Mouse (Mus musculus): ENCODE results near the gene Gm9913. TPM values are rescaled to one million over a fixed set of nuclear protein-coding genes. Genes with fewer than 3 reads are reported as not detected.

Gm9913 gene
- polyA plus RNA-seq, 1 experiment from 2014 or later = 0.22 TPM

- H3K9me3 ChIP-seq (ENCODE audit: control insufficient read depth, low read length) = no peaks in the 10 kb centered on the region
- H3K27me3 ChIP-seq (ENCODE audit: control insufficient read depth, insufficient read depth, low read length) = no peaks in the 10 kb centered on the region
- H3K4me1 ChIP-seq (ENCODE audit: control insufficient read depth, insufficient read depth, low read length) = no peaks in the 10 kb centered on the region
- no peak overlapping the region for H3K4me3 ChIP-seq (ENCODE audit: low read depth, low read length)
- no peak for ATAC-seq (ENCODE audit: low FRiP score)
- no peaks in the 10 kb centered on the region for H3K36me3 ChIP-seq (ENCODE audit: control insufficient read depth, insufficient read depth, low read length)
- H3K4me2 ChIP-seq = no peak overlapping the region
- no peak overlapping the region for H3K9ac ChIP-seq (ENCODE audit: low read length)
- DNase-seq (ENCODE audit: low spot score, missing footprints) = no peak
- 79% methylated on average over 6 of the region's 6 CpGs for WGBS
- H3K27ac ChIP-seq (ENCODE audit: low read depth, low read length) = no peak overlapping the region
Observed at GRCm38 (mm10) chr2:125530665-125531064, 25.8 kb downstream of the Gm9913 start.

GRCm38 (mm10) chr2:125539640-125540039 lies 34.8 kb downstream of the Gm9913 start:
- Histone ChIP-seq H3K9ac (ENCODE audit: low read length) (no peak overlapping the region), H3K9me3 (ENCODE audit: control insufficient read depth, low read length) (no peaks in the 10 kb centered on the region), H3K4me2 (no peak overlapping the region), H3K27ac (ENCODE audit: low read depth, low read length) (no peak overlapping the region), H3K4me3 (ENCODE audit: low read depth, low read length) (no peak overlapping the region), H3K27me3 (ENCODE audit: control insufficient read depth, insufficient read depth, low read length) (no peaks in the 10 kb centered on the region), H3K36me3 (ENCODE audit: control insufficient read depth, insufficient read depth, low read length) (no peaks in the 10 kb centered on the region), H3K4me1 (ENCODE audit: control insufficient read depth, insufficient read depth, low read length) (no peaks in the 10 kb centered on the region)
- no peak for ATAC-seq (ENCODE audit: low FRiP score)
- no peak for DNase-seq (ENCODE audit: low spot score, missing footprints)
- 92% methylated on average over 3 of the region's 3 CpGs for WGBS

- ATAC-seq (ENCODE audit: low FRiP score) (no peak), DNase-seq (ENCODE audit: low spot score, missing footprints) (no peak)
- H3K4me3 ChIP-seq (ENCODE audit: low read depth, low read length) = no peak overlapping the region
- H3K4me1 ChIP-seq (ENCODE audit: control insufficient read depth, insufficient read depth, low read length) = no peaks in the 10 kb centered on the region
- H3K4me2 ChIP-seq = no peak overlapping the region
- no peak overlapping the region for H3K27ac ChIP-seq (ENCODE audit: low read depth, low read length)
- H3K9ac ChIP-seq (ENCODE audit: low read length) = no peak overlapping the region
- H3K27me3 ChIP-seq (ENCODE audit: control insufficient read depth, insufficient read depth, low read length) = no peaks in the 10 kb centered on the region
- H3K9me3 ChIP-seq (ENCODE audit: control insufficient read depth, low read length) = no peaks in the 10 kb centered on the region
- no peaks in the 10 kb centered on the region for H3K36me3 ChIP-seq (ENCODE audit: control insufficient read depth, insufficient read depth, low read length)
- 90% methylated on average over 7 of the region's 7 CpGs for WGBS
Observed at GRCm38 (mm10) chr2:125540579-125540978, 35.7 kb downstream of the Gm9913 start.

- no peak overlapping the region for H3K27ac ChIP-seq (ENCODE audit: low read depth, low read length)
- WGBS = 77% methylated on average over 7 of the region's 7 CpGs
- no peak overlapping the region for H3K4me2 ChIP-seq
- no peak overlapping the region for H3K4me3 ChIP-seq (ENCODE audit: low read depth, low read length)
- H3K27me3 ChIP-seq (ENCODE audit: control insufficient read depth, insufficient read depth, low read length) = no peaks in the 10 kb centered on the region
- no peaks in the 10 kb centered on the region for H3K4me1 ChIP-seq (ENCODE audit: control insufficient read depth, insufficient read depth, low read length)
- no peak overlapping the region for H3K9ac ChIP-seq (ENCODE audit: low read length)
- no peaks in the 10 kb centered on the region for H3K9me3 ChIP-seq (ENCODE audit: control insufficient read depth, low read length)
- no peak for ATAC-seq (ENCODE audit: low FRiP score)
- H3K36me3 ChIP-seq (ENCODE audit: control insufficient read depth, insufficient read depth, low read length) = no peaks in the 10 kb centered on the region
- no peak for DNase-seq (ENCODE audit: low spot score, missing footprints)
Observed at GRCm38 (mm10) chr2:125541451-125541850, 36.6 kb downstream of the Gm9913 start.

- Histone ChIP-seq H3K27me3 (ENCODE audit: control insufficient read depth, insufficient read depth, low read length) (no peaks in the 10 kb centered on the region), H3K4me3 (ENCODE audit: low read depth, low read length) (no peak overlapping the region), H3K27ac (ENCODE audit: low read depth, low read length) (no peak overlapping the region), H3K9ac (ENCODE audit: low read length) (no peak overlapping the region), H3K4me1 (ENCODE audit: control insufficient read depth, insufficient read depth, low read length) (no peaks in the 10 kb centered on the region), H3K4me2 (no peak overlapping the region), H3K36me3 (ENCODE audit: control insufficient read depth, insufficient read depth, low read length) (no peaks in the 10 kb centered on the region), H3K9me3 (ENCODE audit: control insufficient read depth, low read length) (no peaks in the 10 kb centered on the region)
- 91% methylated on average over 1 of the region's 1 CpGs for WGBS
- ATAC-seq (ENCODE audit: low FRiP score) (no peak), DNase-seq (ENCODE audit: low spot score, missing footprints) (no peak)
Observed at GRCm38 (mm10) chr2:125543646-125544045, 38.8 kb downstream of the Gm9913 start.

- Histone ChIP-seq H3K4me2 (no peak overlapping the region), H3K4me1 (ENCODE audit: control insufficient read depth, insufficient read depth, low read length) (no peaks in the 10 kb centered on the region), H3K4me3 (ENCODE audit: low read depth, low read length) (no peak overlapping the region), H3K27ac (ENCODE audit: low read depth, low read length) (no peak overlapping the region), H3K36me3 (ENCODE audit: control insufficient read depth, insufficient read depth, low read length) (no peaks in the 10 kb centered on the region), H3K9ac (ENCODE audit: low read length) (no peak overlapping the region), H3K27me3 (ENCODE audit: control insufficient read depth, insufficient read depth, low read length) (no peaks in the 10 kb centered on the region), H3K9me3 (ENCODE audit: control insufficient read depth, low read length) (no peaks in the 10 kb centered on the region)
- 83% methylated on average over 3 of the region's 3 CpGs for WGBS
- DNase-seq (ENCODE audit: low spot score, missing footprints) (no peak), ATAC-seq (ENCODE audit: low FRiP score) (no peak)
Observed at GRCm38 (mm10) chr2:125544986-125545385, 40.1 kb downstream of the Gm9913 start.

- no peaks in the 10 kb centered on the region for H3K27me3 ChIP-seq (ENCODE audit: control insufficient read depth, insufficient read depth, low read length)
- no peaks in the 10 kb centered on the region for H3K36me3 ChIP-seq (ENCODE audit: control insufficient read depth, insufficient read depth, low read length)
- H3K4me2 ChIP-seq = no peak overlapping the region
- no peak overlapping the region for H3K27ac ChIP-seq (ENCODE audit: low read depth, low read length)
- H3K4me3 ChIP-seq (ENCODE audit: low read depth, low read length) = no peak overlapping the region
- no peaks in the 10 kb centered on the region for H3K9me3 ChIP-seq (ENCODE audit: control insufficient read depth, low read length)
- H3K4me1 ChIP-seq (ENCODE audit: control insufficient read depth, insufficient read depth, low read length) = no peaks in the 10 kb centered on the region
- DNase-seq (ENCODE audit: low spot score, missing footprints) (no peak), ATAC-seq (ENCODE audit: low FRiP score) (no peak)
- H3K9ac ChIP-seq (ENCODE audit: low read length) = no peak overlapping the region
- WGBS = 74% methylated on average over 1 of the region's 1 CpGs
Observed at GRCm38 (mm10) chr2:125548806-125549578, 44.1 kb downstream of the Gm9913 start.

- 80% methylated on average over 6 of the region's 6 CpGs for WGBS
- H3K36me3 ChIP-seq (ENCODE audit: control insufficient read depth, insufficient read depth, low read length) = no peaks in the 10 kb centered on the region
- DNase-seq (ENCODE audit: low spot score, missing footprints) (no peak), ATAC-seq (ENCODE audit: low FRiP score) (no peak)
- H3K4me1 ChIP-seq (ENCODE audit: control insufficient read depth, insufficient read depth, low read length) = peaks cover 8% of the 10 kb centered on the region; the same call in 1 of the 2 replicates
- no peaks in the 10 kb centered on the region for H3K27me3 ChIP-seq (ENCODE audit: control insufficient read depth, insufficient read depth, low read length)
- H3K9ac ChIP-seq (ENCODE audit: low read length) = no peak overlapping the region
- H3K4me2 ChIP-seq = no peak overlapping the region
- no peaks in the 10 kb centered on the region for H3K9me3 ChIP-seq (ENCODE audit: control insufficient read depth, low read length)
- H3K4me3 ChIP-seq (ENCODE audit: low read depth, low read length) = no peak overlapping the region
- H3K27ac ChIP-seq (ENCODE audit: low read depth, low read length) = no peak overlapping the region
Observed at GRCm38 (mm10) chr2:125555830-125556229, 50.9 kb downstream of the Gm9913 start.
